Mouse (Mus musculus) heart, adult 2 months (tissue): Measurements from ENCODE around the gene Apoc4.

ENCODE experiments used
- CTCF ChIP-seq: fragments of 200-600 bp; IDR thresholded peaks from 2 replicates; pipeline ENCODE4 v1.8.1; 2022; ENCODE audit warnings: antibody characterized with exemption, mild to moderate bottlenecking, moderate library complexity
- EP300 ChIP-seq: fragments of 200-500 bp; IDR thresholded peaks from 2 replicates; pipeline ENCODE4 v1.6.1; 2011; ENCODE audit warnings: low read depth, low read length, control low read depth; ENCODE audit not compliant: insufficient read depth
- POLR2A ChIP-seq: fragments of 200-500 bp; IDR thresholded peaks from 2 replicates; pipeline ENCODE4 v1.6.1; 2011; ENCODE audit warnings: mild to moderate bottlenecking, low read depth, low read length, control low read depth; ENCODE audit not compliant: insufficient read depth

DNA sequence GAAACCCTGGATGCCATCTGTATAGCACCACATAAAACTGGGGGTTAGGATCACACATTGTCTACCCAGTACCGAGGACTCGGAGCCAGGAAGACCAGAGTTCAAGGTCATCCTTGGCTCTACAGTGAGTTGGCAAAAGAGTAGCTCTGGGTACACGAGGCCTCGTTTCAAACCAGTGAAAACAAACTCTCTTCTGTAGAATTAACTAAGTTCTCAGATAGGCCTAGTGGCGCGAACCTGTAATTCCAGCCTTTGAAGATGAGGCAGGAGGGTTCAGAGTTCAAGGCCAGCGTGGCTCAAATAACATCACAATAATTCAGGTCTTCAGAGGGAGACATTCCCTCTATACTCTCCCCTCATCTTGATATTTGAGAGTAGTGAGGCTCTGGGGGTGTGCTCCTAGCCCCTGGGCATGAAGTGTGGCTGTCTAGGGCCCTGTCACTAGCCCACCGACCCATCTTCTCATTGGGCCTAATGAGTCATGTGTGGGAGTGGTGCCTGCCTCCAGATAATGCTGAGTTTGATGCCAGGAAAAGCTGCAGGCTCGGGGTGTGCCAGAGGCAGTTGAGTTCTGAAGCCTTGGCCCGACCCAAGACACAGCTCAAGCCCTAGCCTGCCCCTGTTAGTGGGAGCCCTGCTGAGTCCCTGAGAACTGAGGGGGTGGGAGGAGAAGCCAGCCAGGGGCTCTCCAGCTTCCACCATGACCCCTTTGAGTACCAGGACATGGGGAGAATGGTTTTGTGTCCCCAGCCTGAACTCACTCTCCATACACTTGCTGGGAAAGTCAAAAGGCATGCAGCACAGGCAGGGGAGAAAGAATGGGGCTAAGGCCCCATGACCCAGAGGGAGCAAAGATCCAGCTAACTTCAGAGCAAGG, 13.3 kb upstream of the Apoc4 start:
- TF ChIP-seq CTCF (no peak), POLR2A (no peak), EP300 (no peak)
